Mouse (Mus musculus): ENCODE data around the gene Lsmem1.

The Lsmem1 gene

DNA sequence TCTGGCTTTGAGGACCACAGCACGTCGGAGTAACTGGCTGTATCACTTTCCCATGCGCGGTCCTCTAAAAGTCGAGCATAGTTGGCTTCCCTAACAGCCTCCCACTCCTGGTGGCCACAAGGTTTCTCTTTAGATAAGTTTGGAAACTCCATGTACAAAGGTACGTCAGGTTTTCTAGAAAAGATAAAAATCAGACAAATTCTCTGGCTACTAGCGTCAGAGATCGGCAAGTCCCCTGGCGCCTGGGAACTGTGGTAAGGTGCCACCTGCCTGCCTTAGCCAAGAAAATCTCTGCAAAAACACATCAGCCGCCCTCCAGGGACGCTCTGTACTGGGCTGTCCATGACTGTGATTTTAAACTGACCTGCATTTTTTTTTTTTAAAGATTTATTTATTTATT is 64.8 kb downstream of the Lsmem1 start:
- DNase-seq, result no peak

DNA sequence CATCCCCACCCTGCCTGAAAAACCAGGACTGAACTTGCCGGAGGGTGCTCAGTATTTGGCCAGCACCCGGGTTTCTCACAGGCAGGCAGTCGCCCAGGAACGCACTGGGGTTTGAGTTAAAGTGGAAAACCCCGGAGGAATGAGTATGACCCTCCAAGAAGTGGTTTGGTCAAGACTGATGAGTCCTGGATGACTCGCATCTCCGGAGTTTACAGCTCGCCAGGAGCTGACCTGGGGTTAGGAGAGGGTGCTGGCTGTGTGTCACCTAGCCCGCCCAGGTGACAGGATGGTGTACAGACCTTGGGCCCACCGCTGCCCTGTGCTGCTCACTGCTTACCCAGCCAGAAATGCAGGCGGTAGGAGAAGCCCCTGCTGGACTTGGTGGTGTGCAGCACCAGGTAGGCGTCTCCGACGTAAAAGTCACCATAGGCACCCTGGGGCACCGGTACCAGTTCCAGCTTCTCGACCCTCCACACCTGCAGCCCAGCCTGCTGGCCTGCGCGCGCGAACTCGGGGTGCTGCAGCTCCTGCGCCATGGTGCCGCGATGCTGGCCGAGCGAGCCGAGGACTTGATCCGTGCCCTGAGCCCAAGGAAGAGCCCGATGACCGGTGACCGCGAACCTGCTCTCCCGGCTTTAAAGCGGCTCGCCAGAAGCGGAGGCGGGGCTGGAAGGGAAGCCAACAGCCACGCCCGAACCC is 65.6 kb downstream of the Lsmem1 start, which contains the start of gene Scin:
TSS of gene Scin (minus strand) at position 656 of the 699 bp plus-strand sequence.
- DNase-seq, result peak; percentile 57

- no peak for DNase-seq
These were observed 66.1 kb downstream of the Lsmem1 start for GRCm38 (mm10) chr12:40133194-40133572.
